Mouse (Mus musculus): ENCODE measurements around the gene Rasgrf1.

Gene Rasgrf1

GRCm38 (mm10) chr9:89906645-89907044 is 3.1 kb upstream of the Rasgrf1 start:
- no peak for DNase-seq (ENCODE audit: low spot score in 2 of 2)

- DNase-seq (ENCODE audit: low spot score in 2 of 2), result no peak
These were observed 1.8 kb upstream of the Rasgrf1 start for GRCm38 (mm10) chr9:89907941-89908340.

GRCm38 (mm10) chr9:89908601-89909000 is 1.1 kb upstream of the Rasgrf1 start:
- peak; percentile 38 to 43 for DNase-seq (ENCODE audit: low spot score in 2 of 2)

GRCm38 (mm10) chr9:89910011-89910400 is 298 bp downstream of the Rasgrf1 start:
- DNase-seq (ENCODE audit: low spot score in 2 of 2), result no peak

DNA sequence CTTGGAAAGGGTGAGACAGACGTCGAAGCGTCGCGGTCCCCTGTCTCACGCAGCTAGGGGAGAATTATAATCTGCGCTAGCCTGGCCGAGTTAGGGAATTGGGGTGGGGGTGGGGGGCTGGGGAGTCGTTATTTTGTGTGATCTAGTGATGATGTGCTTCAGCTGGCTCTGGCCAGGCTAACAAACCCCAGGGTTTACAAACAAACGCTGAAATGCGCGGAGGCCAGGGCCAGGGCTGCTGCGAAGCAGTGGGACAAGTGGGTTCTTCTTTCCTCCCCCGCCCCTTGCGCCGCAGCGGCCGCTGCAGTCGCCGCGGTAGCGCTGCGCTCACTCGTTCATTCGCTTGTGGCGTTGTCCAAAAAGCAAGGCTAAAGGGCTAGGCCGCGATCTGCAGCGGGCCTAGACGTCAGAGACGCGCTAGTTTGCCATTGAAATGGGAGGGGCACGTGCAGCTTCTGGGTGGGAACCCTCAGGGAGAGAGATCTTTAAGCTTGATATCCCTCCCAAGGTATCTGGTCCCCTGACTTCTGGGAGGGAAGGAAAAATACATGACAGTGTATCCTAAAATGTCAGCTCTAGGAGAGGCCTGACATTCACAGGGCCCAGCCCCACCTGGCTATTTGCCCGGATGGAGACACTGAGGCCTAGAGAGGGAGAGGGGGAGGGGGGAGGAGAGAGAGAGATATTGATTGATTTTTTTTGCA is 1.2 kb downstream of the Rasgrf1 start:
- no peak for DNase-seq (ENCODE audit: low spot score in 2 of 2)

DNA sequence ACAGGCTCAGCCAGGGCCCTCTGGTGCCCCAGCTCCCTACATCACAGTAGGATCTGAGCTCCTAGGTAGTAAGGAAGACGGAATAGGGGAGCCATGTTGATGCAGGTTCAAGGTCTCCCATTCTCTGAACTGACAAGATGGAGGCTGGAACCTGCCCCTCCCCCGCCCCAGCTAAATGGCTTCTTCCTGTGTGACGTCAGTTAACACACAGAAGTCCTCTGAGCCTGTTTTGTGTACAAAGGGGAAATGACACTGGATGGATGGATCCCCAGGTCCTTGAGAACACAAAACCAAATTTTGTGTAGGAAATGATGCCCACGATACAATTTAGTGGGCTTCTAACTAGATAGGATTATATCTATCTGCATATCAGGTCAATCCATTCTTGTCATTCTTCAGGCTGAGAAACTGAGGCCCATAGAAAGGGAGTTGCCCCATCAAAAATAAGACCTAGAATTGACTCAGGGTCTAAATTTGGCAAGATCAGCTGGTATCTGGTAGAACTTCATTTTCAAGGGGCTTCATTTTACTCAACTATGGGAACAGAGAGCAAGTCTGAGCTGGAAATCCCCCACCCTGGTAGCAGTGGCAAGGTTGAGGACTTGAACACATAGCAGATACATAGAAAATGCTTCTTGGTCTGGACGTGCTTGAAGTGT is 2.3 kb downstream of the Rasgrf1 start:
- no peak for DNase-seq (ENCODE audit: low spot score in 2 of 2)

GRCm38 (mm10) chr9:89913135-89913534 is 3.4 kb downstream of the Rasgrf1 start:
- no peak for DNase-seq (ENCODE audit: low spot score in 2 of 2)

DNA sequence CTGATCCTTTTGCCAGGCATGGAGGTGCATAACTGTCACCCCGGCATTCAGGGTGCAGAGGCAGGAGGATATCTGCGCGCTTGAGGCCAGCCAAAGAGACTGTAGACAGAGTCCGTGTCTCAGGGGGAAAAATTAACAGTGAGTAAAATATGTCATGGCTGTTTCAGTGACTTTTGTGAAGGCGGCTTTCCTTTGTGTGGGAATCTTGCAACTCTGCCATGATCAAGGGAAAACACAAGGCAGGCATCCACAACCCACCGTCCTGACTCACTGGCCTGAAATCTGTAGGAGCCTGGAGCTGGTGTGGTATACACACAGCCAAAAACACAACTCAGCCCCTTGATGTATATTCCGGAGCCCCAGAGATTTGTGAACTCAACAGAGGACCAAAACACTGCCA is 6.8 kb downstream of the Rasgrf1 start:
- DNase-seq (ENCODE audit: low spot score in 2 of 2), result no peak

DNA sequence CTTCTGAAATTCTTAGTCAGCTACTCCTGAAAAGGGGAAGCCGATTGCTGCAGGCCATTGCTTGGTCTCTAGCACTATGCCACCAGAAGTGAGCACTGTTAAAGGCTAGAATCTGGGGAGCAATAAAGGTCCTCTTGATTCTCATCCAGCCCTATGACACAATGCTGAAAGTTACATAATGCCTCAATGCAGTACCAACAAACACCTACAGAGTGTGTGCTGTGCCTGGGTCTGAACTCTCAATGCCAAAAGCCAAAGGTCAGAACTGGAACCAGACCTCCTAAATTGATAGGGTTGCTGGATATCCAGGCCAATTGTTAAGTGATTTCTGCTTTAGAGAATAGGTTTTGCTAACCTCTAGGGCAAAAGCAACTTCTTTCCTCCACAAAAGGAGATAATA is 7.7 kb downstream of the Rasgrf1 start:
- no peak for DNase-seq (ENCODE audit: low spot score in 2 of 2)

DNA sequence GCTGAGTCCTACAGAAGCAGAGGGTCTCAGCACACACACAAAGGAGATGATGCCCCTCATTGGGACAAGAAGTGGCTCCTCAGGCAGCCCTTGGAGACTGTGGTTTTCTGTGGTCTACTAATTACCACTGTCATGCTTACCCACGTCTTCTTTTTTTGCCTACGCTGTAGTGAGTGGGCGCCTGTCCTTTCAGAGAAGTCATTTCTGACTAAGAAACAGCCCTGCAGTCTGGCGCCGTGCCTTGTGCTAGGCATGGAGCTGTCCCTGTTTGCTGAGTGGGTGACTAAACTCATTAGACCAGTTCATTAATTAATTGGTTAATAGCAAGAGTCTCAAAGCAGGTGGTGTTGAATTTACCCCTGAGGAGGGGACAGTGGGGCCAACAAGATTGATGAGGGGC is 9.1 kb downstream of the Rasgrf1 start:
- DNase-seq (ENCODE audit: low spot score in 2 of 2), result no peak

DNA sequence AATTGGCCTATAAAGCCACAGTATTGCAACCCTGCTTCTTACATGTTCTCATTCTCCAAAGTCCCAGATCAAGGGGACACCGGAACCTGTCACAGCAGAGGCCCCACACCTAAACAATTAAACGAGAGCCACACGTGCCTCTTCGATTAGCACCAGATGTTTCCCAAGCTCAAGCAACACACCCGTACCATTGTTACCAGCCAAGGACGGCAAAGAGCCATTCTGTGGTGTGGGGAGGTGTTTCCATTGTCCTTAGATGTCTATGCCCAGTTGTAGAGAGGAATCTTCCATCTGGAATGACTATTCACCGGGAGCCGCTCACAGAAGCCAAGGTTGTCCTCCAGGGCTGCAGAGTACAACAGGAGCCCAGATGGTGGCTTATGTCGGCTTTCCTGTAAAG is 11.4 kb downstream of the Rasgrf1 start:
- DNase-seq (ENCODE audit: low spot score in 2 of 2), result no peak

- no peak for DNase-seq (ENCODE audit: low spot score in 2 of 2)
These were observed 13.0 kb downstream of the Rasgrf1 start for GRCm38 (mm10) chr9:89922666-89923065.

GRCm38 (mm10) chr9:89924836-89925235 is 15.1 kb downstream of the Rasgrf1 start:
- no peak for DNase-seq (ENCODE audit: low spot score in 2 of 2)

- DNase-seq (ENCODE audit: low spot score in 2 of 2), result no peak
These were observed 18.8 kb downstream of the Rasgrf1 start for GRCm38 (mm10) chr9:89928497-89928896.

DNA sequence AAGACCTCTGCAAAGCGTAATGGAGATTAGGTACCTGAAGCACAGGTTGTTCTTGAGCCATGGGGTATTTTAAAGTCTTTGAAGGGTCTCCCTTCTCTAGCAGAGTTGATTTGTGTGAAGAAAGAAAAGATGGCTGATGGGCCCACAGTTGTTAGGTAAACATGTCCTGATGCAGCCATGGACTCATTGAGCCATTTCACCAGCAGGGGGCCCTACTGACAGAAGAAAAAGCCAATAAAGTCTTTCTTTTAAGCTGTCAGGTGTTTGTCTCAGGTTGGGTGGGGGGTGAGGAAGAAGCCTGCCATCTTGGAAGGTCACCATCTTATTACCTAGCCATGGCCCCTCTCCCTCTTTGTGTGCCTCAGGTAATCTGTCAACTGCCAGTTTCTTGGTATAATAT is 30.7 kb downstream of the Rasgrf1 start:
- no peak for DNase-seq (ENCODE audit: low spot score in 2 of 2)

GRCm38 (mm10) chr9:89946830-89947229 is 37.1 kb downstream of the Rasgrf1 start:
- DNase-seq (ENCODE audit: low spot score in 2 of 2), result no peak

GRCm38 (mm10) chr9:89948602-89949001 is 38.9 kb downstream of the Rasgrf1 start:
- DNase-seq (ENCODE audit: low spot score in 2 of 2), result no peak

GRCm38 (mm10) chr9:89953596-89954215 is 44.0 kb downstream of the Rasgrf1 start:
- no peak for DNase-seq (ENCODE audit: low spot score in 2 of 2)

DNA sequence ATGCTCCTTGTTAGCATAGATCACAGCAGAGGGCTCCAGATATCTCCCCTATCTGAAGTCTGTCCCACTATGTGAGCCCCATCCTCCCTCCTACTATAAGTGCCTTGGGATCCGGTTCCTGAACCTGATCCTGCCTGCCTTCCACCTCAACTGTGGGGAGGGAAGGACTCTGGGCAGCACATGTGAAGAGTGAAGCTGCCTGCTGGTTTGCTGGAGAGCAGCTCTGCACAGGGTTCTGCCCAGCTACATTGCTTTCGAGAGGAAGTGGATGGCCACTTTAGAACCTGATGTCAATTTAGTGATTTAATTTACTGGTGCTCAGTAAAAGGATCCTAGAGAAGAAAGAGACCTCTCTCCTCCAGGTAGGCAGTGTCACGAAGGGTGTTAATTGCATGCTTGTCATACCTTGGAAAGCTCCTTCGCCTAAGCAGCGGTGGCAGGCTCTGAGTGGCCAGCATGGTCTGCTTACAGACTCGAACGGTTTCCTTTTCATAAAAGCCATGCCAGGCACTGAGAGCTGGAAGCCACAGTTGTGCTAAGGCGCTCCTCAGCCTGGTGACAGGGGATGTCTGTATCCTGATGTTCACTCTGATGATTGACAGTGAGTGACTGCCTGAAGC is 45.3 kb downstream of the Rasgrf1 start:
- no peak for DNase-seq (ENCODE audit: low spot score in 2 of 2)

- no peak for DNase-seq (ENCODE audit: low spot score in 2 of 2)
These were observed 49.3 kb downstream of the Rasgrf1 start for GRCm38 (mm10) chr9:89958959-89959358.

DNA sequence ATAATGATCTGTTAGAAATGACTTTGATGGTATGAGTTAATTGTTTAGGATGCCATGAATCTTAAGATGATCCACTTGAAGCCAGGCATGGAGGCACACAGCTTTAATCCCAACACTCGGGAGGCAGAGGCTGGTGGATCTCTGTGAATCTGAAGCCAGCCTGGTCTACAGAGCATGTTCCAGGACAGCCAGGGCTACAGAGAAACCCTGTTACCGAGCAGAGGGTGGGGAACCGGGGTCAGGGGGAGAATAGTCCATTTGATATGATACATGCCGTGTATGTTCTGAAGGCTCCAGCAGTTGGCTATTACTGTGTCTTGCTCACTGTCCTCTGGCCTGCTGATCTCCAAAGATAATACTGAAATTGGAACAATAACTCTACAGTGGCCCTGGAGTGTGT is 54.4 kb downstream of the Rasgrf1 start:
- DNase-seq (ENCODE audit: low spot score in 2 of 2), result no peak

DNA sequence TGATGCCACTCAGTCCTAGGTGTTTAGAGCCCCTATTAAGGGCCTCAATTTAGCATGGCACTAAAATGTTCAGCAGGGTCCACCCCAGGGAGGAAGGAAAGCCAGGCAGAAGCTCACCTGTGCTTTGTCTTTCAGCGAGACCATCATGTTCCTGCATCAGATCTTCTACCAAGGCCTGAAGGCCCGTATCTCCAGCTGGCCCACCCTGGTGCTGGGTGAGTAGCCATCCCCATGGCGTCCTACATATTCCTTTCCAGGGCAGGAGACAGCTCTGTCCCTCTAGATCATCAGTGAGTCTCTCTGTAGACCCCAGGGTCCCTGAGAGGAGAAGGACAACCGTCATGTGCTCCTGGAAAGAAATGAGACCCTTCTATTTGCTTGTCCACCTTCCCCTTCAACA is 58.0 kb downstream of the Rasgrf1 start:
- DNase-seq (ENCODE audit: low spot score in 2 of 2), result no peak
